Mouse (Mus musculus) ES-Bruce4 (cell line): ENCODE measurements around the gene Rabep2.

Experiments
- CTCF ChIP-seq: IDR thresholded peaks from one replicate; pipeline ENCODE4 v1.8.1; 2011; ENCODE audit warnings: low read depth, low read length
- EP300 ChIP-seq: IDR thresholded peaks from 2 replicates; pipeline ENCODE4 v1.6.1; 2011; ENCODE audit warnings: low read depth, low read length; ENCODE audit not compliant: insufficient read depth
- POLR2A ChIP-seq: IDR thresholded peaks from one replicate; pipeline ENCODE4 v1.8.1; 2011; ENCODE audit warnings: low read length; ENCODE audit not compliant: insufficient read depth

GRCm38 (mm10) chr7:126491973-126492372 is 63.4 kb downstream of the Rabep2 start:
- TF ChIP-seq CTCF, result no peak
- TF ChIP-seq EP300, result no peak
- TF ChIP-seq POLR2A, result no peak
